Mouse (Mus musculus) forebrain, embryonic 15.5 days (tissue): ENCODE measurements around the gene Tet3. TPM values are rescaled to one million over a fixed set of nuclear protein-coding genes. Genes with fewer than 3 reads are reported as not detected.

Source experiments
- ATAC-seq: fragments of 200-750 bp; cut with Nextera tagmentation; replicated peaks from 2 replicates; pipeline ENCODE4 v1.8.0; 2017; ENCODE audit warnings: mild to moderate bottlenecking, moderate TSS enrichment, moderate library complexity
- H3K27ac ChIP-seq: fragments of 300-500 bp; sonication (generic); replicated peaks from 2 replicates; pipeline ENCODE4 v1.5.1; 2015; ENCODE audit warnings: mild to moderate bottlenecking, inconsistent platforms
- H3K27me3 ChIP-seq: fragments of 300-500 bp; sonication (generic); 2 replicates; pipeline ENCODE4 v1.6.1; 2015; ENCODE audit warnings: inconsistent platforms
- H3K36me3 ChIP-seq: fragments of 300-500 bp; sonication (generic); 2 replicates; pipeline ENCODE4 v1.6.1; 2015; ENCODE audit warnings: mild to moderate bottlenecking, inconsistent platforms
- H3K4me1 ChIP-seq: fragments of 300-500 bp; sonication (generic); 2 replicates; pipeline ENCODE4 v1.6.1; 2015; ENCODE audit warnings: inconsistent platforms
- H3K4me2 ChIP-seq: fragments of 300-500 bp; sonication (generic); replicated peaks from 2 replicates; pipeline ENCODE4 v1.6.1; 2015; ENCODE audit warnings: mild to moderate bottlenecking, inconsistent platforms
- H3K4me3 ChIP-seq: fragments of 300-500 bp; sonication (generic); 2 replicates; pipeline ENCODE4 v1.5.1; 2015; ENCODE audit warnings: mild to moderate bottlenecking, inconsistent platforms
- H3K9ac ChIP-seq: fragments of 300-500 bp; sonication (generic); replicated peaks from 2 replicates; pipeline ENCODE4 v1.6.1; 2015; ENCODE audit warnings: mild to moderate bottlenecking, inconsistent platforms
- H3K9me3 ChIP-seq: fragments of 300-500 bp; sonication (generic); 2 replicates; pipeline ENCODE4 v1.6.1; 2016; ENCODE audit warnings: inconsistent platforms
- WGBS: fragments of 180-500 bp; shearing (Covaris S2); methylation state at CpG from one replicate; pipeline ENCODE4 v1.1.7; 2015; ENCODE audit warnings: mixed read lengths; 5-methylcytosine and 5-hydroxymethylcytosine counted together
- polyA plus RNA-seq: library from polyadenylated mRNA; unstranded; fragments of >200 nt; fragmentation: Nextera tagmentation; extraction: Ambion mirVana; gene quantifications from 2 replicates; pipeline ENCODE4 v1.2.1, GENCODE M21; 2015

Tet3 gene
- polyA plus RNA-seq, 1 experiment from 2014 or later, result 71.3 TPM

DNA sequence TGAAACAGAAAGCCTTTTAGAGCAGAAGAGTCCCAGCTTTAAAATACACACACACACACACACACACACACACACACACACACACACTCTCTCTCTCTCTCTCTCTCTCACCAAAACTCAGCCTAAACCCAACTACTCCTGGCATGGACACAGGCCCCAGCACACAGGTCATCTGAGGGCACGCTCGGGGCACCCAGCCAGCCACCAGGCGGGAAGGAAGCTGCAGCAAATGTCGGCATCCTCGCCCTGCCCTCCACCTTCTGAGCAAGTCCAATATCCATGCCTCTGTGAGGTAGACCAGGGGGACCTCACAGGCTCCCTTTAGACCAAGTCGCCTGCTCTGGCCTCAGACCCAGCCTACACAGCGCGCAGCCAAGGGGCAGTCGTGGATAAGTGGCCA, 14.4 kb upstream of the Tet3 start:
- H3K9ac ChIP-seq, result no peak overlapping the region
- 81% methylated on average over 9 of the region's 9 CpGs for WGBS
- no peak overlapping the region for H3K4me2 ChIP-seq
- no peaks in the 10 kb centered on the region for H3K9me3 ChIP-seq
- no peaks in the 10 kb centered on the region for H3K4me1 ChIP-seq
- H3K27me3 ChIP-seq, result no peaks in the 10 kb centered on the region
- no peak overlapping the region for H3K27ac ChIP-seq
- ATAC-seq, result no peak
- no peak overlapping the region for H3K4me3 ChIP-seq
- no peaks in the 10 kb centered on the region for H3K36me3 ChIP-seq

DNA sequence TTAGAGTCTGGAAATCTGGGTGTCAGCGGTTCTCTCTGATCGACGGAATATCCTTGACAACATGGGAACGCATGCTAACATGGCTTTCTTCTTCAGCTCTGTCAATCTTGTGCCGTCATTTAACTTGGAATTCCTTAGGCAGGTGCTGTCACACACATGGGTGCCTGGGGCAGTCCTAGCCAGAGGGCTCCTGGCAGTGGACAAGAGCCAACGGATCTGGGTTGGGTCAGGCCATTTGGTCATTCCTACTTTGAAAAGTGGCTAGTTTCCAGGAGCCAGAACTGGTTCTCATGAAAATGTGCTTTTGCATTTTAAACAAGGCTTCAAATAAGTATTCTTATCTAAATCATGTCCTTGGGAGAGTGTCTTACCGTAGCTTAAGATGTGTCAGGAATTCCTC, 12.9 kb upstream of the Tet3 start:
- no peak overlapping the region for H3K4me3 ChIP-seq
- 92% methylated on average over 7 of the region's 7 CpGs for WGBS
- H3K4me1 ChIP-seq, result no peaks in the 10 kb centered on the region
- H3K9ac ChIP-seq, result no peak overlapping the region
- no peak overlapping the region for H3K4me2 ChIP-seq
- H3K27ac ChIP-seq, result no peak overlapping the region
- no peaks in the 10 kb centered on the region for H3K9me3 ChIP-seq
- no peak for ATAC-seq
- H3K36me3 ChIP-seq, result no peaks in the 10 kb centered on the region
- no peaks in the 10 kb centered on the region for H3K27me3 ChIP-seq

DNA sequence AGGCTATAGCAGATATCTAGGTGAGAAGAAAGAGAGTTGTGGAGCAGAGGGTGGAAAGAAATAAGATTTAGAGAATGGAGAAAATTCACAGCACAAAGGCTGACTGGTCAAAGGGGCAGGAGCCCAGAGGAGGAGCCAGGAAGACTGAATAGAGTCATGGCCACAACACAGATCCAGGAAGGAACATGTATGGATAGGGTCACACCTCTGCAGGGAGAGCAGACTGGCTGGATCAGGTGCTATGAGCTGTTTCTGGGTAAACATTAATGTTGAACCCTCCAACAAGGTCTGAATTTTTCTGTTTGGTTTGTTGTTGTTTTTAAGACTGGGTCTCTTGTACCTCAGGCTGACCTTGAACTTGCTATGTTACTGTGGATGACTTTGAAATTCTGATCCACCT, 5.1 kb upstream of the Tet3 start:
- Histone ChIP-seq H3K27me3 (no peaks in the 10 kb centered on the region), H3K27ac (no peak overlapping the region), H3K9ac (no peak overlapping the region), H3K4me3 (no peak overlapping the region), H3K4me1 (no peaks in the 10 kb centered on the region), H3K4me2 (no peak overlapping the region), H3K9me3 (no peaks in the 10 kb centered on the region), H3K36me3 (no peaks in the 10 kb centered on the region)
- no peak for ATAC-seq

DNA sequence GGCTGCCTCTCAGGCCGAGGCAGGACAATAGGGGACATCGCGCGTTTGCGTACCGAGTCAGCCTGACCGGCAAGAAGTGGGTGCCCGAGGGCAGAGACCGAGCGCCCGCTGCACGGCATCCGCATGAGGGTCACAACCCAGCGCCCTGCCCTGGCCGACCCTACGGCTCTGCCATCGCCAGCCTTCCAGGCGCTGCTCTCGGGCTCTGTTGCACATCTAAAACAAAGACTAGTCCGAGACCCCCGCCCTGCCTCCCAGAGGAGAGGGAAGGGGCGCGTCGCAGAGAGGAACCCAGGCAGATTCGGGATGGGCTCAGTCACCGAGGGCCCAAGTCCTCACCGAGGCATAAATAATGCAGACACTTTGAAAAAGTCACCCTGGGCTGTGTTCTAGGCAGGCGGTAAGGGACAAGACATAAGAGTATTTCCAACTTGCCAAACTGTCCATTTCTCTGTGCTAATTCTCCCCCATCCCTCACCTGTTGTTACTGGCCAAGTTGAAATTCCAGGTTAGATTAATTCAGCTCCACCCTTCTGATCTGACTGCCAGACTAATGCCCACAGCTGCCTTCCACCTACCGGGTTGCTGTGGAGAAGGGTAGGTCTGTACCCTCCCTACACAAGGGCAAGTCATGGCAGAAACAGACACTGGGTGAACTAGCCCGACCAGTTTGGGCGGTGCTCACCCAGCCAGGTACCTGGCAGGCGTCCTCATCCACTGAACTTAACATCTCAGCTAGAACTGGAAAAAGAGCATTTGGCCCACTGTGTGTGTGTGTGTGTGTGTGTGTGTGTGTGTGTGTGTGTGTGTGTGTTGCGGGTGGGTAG, 1.7 kb downstream of the Tet3 start:
- peak overlapping the region; percentile 83 for H3K4me3 ChIP-seq
- no peaks in the 10 kb centered on the region for H3K9me3 ChIP-seq
- peak overlapping the region; percentile 93 for H3K9ac ChIP-seq
- peak overlapping the region; percentile 94 for H3K27ac ChIP-seq
- 4% methylated on average over 32 of the region's 33 CpGs for WGBS
- no peak; the same call in 1 of the 2 replicates for ATAC-seq
- peaks cover 40% of the 10 kb centered on the region for H3K4me1 ChIP-seq
- peak overlapping the region; percentile 94 for H3K4me2 ChIP-seq
- H3K27me3 ChIP-seq, result no peaks in the 10 kb centered on the region
- H3K36me3 ChIP-seq, result no peaks in the 10 kb centered on the region

DNA sequence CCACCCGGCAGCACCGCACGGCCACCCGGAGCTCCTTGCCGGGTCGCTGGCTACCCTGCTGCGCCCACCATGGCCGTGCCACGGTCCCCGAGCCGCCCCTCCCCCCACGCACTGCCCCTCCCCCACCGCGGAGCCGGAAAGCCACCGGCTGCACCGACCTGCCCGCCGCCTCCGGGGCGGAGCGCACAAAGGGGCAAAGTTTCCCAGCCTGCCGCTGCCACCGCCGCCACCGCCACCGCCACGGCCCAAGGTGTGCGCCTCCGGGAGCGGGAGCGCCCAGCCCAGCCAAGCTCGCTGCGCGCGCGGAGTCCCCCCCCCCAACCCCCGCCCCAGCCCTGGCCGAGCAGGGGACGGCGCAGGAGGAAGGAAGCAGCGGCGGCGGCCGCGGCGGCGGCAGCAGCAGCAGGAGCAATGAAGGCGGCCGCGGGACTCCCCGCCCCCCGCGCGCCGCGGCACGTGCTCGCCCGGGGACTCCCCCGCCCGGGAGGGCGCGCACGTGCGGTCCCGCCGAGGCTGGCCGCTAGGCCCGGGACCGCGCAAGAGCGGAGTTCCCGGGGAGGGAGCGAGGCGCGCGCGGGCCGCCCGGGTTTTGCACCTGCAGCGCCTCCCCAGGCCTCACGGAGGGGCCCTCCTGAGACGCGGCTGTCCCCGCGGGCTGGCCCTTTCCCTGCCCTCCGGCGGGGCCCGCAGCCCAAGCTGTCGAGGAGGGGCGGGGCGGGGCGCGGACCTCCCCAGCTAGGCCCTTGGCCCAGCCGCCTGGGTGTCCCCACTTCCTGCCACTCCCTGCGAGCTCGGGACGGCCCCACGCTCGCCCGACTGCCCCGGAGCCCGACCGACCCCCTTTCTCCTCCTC, 2.5 kb downstream of the Tet3 start:
- Histone ChIP-seq H3K4me3 (peak overlapping the region; percentile 83), H3K9ac (peak overlapping the region; percentile 93), H3K9me3 (no peaks in the 10 kb centered on the region), H3K4me2 (peak overlapping the region; percentile 94), H3K4me1 (peaks cover 48% of the 10 kb centered on the region), H3K36me3 (no peaks in the 10 kb centered on the region), H3K27ac (peak overlapping the region; percentile 94), H3K27me3 (no peaks in the 10 kb centered on the region)
- peak; percentile 84 for ATAC-seq
- WGBS, result under 1% methylated on average over 68 of the region's 105 CpGs

DNA sequence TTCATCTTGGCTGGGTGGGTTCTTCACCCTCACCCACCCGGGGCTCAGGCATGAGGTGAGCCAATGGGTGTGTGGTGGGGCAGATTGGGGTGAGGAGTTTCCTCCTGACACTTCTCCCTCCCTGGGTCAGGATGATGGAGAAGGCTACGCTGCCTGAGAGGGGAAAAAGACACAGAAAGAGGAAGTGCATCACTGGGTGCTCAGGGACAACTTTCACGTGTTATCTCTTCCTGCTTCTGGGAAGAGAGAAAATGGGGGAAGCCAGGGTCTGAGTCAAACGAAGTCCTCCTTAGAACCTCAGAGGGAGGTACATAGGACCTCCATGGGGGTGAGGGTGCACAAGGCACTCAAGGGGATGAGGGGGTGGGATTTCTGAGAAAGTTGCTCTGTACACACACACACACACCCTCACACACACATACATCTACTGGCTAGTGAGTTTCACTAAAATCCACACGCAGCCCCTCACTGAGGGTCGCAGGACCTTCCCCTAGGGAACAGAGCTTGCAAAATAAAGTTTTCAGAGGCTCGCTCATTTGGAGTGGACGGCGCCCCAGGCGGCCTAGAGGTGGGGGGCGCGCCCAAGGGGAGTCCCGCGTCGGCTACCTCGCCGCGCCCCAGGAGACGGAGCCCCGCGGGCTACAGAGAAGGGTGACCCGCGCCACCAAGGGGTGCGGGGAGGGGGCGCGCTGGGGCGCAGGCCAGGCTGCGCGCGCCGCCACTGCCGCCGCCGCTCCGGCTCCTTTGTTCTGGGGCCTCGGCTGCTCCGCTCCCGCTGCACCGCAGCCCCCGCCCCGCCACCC, 3.4 kb downstream of the Tet3 start:
- H3K4me3 ChIP-seq, result peak overlapping the region; percentile 83
- peak; percentile 55 for ATAC-seq
- H3K9ac ChIP-seq, result peak overlapping the region; percentile 93
- no peaks in the 10 kb centered on the region for H3K36me3 ChIP-seq
- H3K27me3 ChIP-seq, result no peaks in the 10 kb centered on the region
- H3K4me2 ChIP-seq, result peak overlapping the region; percentile 94
- H3K9me3 ChIP-seq, result no peaks in the 10 kb centered on the region
- WGBS, result under 1% methylated on average over 33 of the region's 41 CpGs
- H3K27ac ChIP-seq, result peak overlapping the region; percentile 94
- peaks cover 57% of the 10 kb centered on the region for H3K4me1 ChIP-seq

DNA sequence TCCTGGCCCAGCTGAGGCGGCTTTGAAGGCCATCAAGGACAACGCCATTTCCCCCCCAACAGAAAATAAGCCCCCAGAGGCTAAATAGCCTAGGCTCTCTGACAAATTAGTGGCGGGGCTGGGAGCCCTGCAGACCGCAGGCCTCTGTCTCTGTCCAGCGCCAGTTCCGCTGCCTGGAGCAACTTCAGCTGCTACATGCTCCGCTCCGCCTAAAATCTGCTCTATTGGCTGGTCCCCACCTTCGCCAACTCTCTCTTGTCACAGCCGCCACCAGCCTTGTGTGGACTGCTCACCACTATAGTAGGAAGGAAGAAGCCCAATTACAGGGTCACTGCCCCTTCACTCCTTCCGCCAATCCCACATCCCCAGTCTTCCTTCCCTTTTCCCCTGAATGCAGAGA, 5.2 kb downstream of the Tet3 start:
- Histone ChIP-seq H3K4me2 (peak overlapping the region; percentile 94), H3K27me3 (no peaks in the 10 kb centered on the region), H3K9ac (peak overlapping the region; percentile 93), H3K27ac (no peak overlapping the region; the same call in 1 of the 2 replicates), H3K9me3 (no peaks in the 10 kb centered on the region), H3K4me1 (peaks cover 73% of the 10 kb centered on the region), H3K36me3 (peaks cover 4% of the 10 kb centered on the region; the same call in 1 of the 2 replicates), H3K4me3 (peak overlapping the region; percentile 83)
- WGBS, result 39% methylated on average over 11 of the region's 11 CpGs
- ATAC-seq, result no peak

DNA sequence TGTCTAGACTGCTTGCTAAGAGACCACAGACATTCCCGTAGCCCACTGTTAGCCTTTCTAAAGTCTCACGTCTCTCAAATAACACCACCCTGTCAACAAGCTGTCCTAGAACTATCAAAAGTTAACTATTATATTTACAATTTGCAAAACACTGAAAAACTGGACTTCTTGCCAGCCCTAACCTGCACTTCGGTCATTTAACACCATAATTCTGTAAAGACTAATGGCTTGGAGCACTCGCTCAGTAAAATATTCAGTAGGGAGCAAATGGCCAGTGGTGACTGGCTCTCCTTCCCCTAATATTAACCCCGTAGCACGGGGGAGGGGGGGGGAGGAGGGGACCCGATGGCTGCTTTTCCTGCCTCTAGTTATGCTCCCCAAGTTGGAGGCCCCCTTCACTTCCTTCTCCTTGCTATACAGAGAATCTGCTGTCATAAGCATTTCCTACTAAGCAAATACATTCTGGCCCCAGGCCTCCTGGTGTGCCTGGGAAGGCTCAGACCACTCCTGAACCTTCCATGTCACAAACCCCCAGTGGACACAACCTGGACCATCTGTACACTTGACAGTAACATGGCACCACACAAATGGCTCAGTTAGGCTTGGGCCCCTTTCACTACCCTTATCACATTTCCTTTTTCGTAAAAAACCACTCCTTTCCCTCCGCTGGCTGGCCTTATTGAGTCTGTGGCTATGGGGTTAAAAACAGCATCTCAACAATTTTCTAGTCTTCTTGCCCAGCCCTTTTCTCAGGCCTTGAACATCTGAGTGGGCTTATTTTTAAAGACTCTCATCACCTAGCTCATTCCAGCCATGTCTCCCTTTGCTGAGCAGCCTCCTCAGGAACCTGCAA, 8.2 kb downstream of the Tet3 start:
- peaks cover 13% of the 10 kb centered on the region; the same call in 1 of the 2 replicates for H3K36me3 ChIP-seq
- no peak for ATAC-seq
- WGBS, result 82% methylated on average over 9 of the region's 9 CpGs
- no peaks in the 10 kb centered on the region for H3K27me3 ChIP-seq
- peaks cover 82% of the 10 kb centered on the region for H3K4me1 ChIP-seq
- H3K9ac ChIP-seq, result no peak overlapping the region
- H3K27ac ChIP-seq, result no peak overlapping the region
- no peak overlapping the region for H3K4me2 ChIP-seq
- no peak overlapping the region for H3K4me3 ChIP-seq
- H3K9me3 ChIP-seq, result no peaks in the 10 kb centered on the region

DNA sequence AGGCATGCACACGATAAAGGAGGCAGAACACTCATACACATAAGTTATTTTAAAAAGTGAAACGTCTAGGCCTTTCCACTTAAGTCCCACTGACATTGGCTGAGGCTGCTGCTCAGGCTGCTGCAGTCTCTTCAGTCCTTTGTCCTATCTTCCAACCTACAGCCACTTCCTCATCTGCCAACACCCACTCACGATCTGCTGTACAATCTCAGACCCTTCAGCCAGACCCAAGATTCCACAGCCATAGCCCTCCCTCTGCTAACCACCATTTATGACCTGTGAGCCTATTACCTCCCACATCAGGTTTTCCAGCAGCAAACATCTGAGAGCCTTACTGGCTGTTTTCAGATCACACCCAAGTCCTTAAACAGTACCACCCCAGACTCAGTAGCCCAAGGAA, 9.4 kb downstream of the Tet3 start:
- H3K4me2 ChIP-seq, result no peak overlapping the region
- WGBS, result 78% methylated on average over 3 of the region's 3 CpGs
- H3K9me3 ChIP-seq, result no peaks in the 10 kb centered on the region
- no peaks in the 10 kb centered on the region for H3K27me3 ChIP-seq
- H3K4me3 ChIP-seq, result no peak overlapping the region
- no peak overlapping the region for H3K27ac ChIP-seq
- H3K9ac ChIP-seq, result no peak overlapping the region
- peaks cover 83% of the 10 kb centered on the region for H3K4me1 ChIP-seq
- H3K36me3 ChIP-seq, result peaks cover 13% of the 10 kb centered on the region; the same call in 1 of the 2 replicates
- ATAC-seq, result no peak

DNA sequence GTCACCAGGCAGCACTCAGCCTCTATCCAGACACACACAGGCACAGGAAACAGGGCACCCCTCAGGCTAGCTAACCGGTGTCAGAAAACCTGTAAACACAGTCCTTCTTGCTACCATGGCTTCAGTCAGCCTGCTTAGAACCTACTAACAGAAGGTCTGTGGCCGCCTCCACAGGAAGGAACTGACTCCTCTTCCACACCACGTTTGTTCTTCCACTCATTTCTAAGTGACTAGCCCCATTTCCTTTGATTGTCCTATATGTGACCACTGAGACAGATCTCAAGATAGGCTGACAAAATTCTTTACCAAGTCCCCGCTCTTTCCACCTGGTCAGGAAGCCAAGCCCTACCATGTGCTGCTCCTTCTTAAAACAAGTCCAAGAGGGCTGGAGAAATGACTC, 10.0 kb downstream of the Tet3 start:
- 89% methylated on average over 4 of the region's 4 CpGs for WGBS
- Histone ChIP-seq H3K27ac (no peak overlapping the region), H3K9ac (no peak overlapping the region), H3K4me3 (no peak overlapping the region), H3K4me2 (no peak overlapping the region), H3K9me3 (no peaks in the 10 kb centered on the region), H3K27me3 (no peaks in the 10 kb centered on the region), H3K4me1 (peaks cover 83% of the 10 kb centered on the region), H3K36me3 (peaks cover 13% of the 10 kb centered on the region; the same call in 1 of the 2 replicates)
- ATAC-seq, result no peak

DNA sequence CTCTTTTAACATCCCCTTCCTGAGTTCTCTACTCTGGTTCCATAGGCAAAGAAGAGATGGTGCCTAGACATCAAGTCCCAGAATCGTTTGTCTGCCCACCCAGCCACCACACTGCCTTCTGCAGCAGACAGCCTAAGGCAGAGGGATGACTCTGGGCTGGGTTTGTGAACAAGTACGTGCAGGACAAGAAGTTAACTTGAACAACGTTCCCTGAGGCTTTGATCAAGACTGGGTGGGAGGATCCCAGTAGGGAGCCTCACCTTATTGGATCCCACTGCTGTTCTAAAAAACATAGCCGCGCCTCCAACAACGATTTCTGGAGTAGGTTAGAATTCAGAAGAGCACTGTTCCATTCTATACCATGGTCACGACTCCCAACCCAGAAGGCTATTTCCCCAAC, 11.9 kb downstream of the Tet3 start:
- Histone ChIP-seq H3K9ac (no peak overlapping the region), H3K4me1 (peaks cover 85% of the 10 kb centered on the region), H3K27me3 (no peaks in the 10 kb centered on the region), H3K9me3 (no peaks in the 10 kb centered on the region), H3K4me3 (no peak overlapping the region), H3K4me2 (no peak overlapping the region), H3K36me3 (peaks cover 13% of the 10 kb centered on the region; the same call in 1 of the 2 replicates), H3K27ac (no peak overlapping the region)
- no peak for ATAC-seq
- WGBS, result 85% methylated on average over 7 of the region's 7 CpGs
